Mouse (Mus musculus) G1E-ER4 (cell line): ENCODE results near the gene Sorbs1. TPM values are rescaled to one million over a fixed set of nuclear protein-coding genes. Genes with fewer than 3 reads are reported as not detected.

Experiments
- GATA1 ChIP-seq: IDR thresholded peaks from one replicate; pipeline ENCODE4 v1.8.0; 2012; ENCODE audit warnings: low read length, inconsistent platforms
- polyA plus RNA-seq: library from polyadenylated mRNA; stranded (reverse); fragments of >175 nt; gene quantifications from 2 replicates; pipeline ENCODE4 v1.2.3, GENCODE M21; 2012

Gene Sorbs1
- polyA plus RNA-seq, 1 experiment, result 12.8 TPM

DNA sequence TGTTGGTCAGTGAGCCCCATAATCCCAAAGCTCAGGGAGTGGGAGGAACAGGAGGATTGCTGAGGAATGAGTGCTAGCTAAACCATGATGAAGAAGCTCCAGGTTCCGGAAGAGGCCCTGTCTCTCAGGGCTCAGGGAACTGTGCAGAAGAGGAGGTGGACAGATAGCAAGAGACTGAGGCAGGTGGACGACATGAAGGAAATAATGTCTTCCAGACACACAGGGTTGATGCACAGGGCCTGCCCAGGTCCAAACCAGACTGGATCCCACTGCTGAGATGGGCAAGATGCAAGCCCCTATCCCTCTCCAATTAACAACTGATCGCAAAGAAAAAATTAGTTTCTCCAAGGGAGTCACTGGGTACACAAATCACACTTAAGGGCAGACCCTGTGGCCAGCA is 258.8 kb downstream of the Sorbs1 start:
- no peak for TF ChIP-seq GATA1

DNA sequence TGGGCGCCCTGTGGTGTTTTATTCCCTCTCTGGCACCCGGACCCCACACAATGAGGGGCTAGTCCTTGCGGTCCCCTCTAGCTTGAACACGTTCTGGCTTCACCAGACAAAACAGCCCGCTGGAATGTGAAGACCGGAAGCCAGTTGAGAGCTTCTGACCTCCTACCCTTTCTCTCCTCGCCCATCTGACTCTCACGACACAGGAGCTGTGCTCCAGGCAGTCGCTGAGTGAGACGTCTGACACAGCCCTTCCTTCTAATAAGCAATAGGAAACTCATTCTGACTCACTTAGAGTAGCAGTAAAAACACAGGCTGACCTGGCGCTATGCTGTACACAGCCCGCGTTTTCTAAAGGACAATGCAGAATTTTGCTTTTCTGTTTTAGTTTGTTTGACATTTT is 259.8 kb downstream of the Sorbs1 start:
- TF ChIP-seq GATA1, result no peak

DNA sequence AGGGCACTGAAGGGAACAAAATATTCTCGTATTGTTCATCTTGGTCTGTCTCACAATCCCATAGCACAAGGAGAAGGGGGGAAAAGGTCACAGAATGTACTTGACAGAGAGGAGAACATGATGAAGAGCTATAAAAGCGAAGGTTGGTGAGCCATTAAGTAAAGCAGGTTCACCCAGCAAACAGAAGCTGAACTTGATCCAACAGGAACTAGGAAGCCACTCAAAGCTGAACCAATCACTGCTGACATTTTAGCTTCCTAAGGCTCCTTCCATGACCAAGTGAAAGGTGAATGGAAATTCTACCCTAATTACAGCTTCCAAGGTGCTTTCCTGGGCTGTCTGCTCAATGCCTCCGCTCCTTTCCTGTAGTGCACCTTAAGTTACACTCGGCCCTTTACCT is 262.5 kb downstream of the Sorbs1 start:
- no peak for TF ChIP-seq GATA1

DNA sequence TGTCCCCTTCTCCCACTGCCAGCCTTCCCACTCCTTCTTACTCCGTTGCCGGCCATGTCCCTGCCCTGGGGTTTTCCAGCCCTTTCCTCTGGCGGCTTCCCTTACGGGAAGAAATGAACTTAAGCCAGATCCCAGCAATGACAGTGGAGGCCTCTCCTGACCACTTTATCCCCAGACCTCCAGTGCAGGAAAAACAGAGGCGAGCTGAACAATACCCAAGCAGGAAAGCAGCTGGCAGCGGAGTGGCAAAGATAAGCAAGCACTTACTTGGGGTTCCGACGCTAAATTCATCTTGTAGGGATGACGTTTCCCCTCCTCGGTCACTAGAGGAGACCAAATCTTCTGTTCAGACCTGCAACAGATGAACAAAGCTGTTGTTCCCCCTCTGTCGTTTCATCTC is 264.2 kb downstream of the Sorbs1 start:
- no peak for TF ChIP-seq GATA1

GRCm38 (mm10) chr19:40248476-40248875 is 265.1 kb downstream of the Sorbs1 start:
- TF ChIP-seq GATA1, result no peak

DNA sequence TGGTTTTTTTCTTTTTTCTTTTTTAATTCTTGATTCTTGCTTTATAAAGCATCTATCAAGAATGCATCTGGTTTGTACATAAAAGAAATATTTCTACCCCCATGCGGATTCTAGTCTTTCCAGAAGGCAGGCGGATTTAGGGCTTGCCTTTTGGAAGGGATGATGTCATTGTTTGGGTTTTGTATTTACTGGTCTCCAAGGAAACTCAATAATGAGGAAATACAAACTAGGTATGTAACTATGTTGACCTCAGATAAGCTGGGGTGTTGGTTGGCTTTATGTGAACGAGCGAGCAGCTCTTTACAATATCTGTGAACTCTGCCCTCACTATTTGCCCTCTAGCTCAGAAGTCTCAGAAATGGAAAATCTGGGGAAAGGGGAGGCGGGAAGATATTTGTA is 266.3 kb downstream of the Sorbs1 start:
- no peak for TF ChIP-seq GATA1

DNA sequence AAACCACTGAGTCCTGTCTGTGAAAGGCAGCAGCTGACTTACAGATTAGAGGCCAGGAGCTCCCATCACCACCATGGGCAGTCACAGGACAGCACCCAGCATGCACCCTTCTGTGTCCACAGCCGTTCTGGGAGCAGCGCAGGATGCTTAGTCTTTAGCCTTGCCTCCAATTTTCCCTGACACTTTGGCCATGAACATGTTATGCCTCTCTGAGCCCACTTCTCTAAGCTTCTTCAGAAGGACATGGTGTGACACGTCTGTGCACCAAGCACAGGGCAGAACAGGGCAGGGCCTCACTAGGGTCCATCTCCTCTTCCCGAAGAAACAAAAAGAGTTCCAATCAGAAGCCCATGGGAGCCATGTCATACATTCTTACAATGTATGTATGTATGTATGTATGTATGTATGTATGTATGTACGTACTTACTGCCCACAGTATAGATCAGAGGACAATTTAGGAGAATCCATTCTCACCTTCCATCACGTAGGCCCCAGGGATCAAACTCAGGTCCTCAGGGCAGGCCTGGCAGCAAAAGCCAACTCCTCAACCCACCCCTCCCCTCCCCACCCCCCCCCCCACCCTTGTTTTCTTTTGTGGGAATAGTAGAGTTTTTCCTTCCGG is 266.8 kb downstream of the Sorbs1 start:
- no peak for TF ChIP-seq GATA1

Other genes starting within 250 kb of the Sorbs1 start
- gene Pdlim1, start 241.9 kb downstream of the Sorbs1 start, polyA plus RNA-seq, result not detected in 2 replicates
- 18.9 and 26.2 TPM in 2 replicates for gene Aldh18a1, start 74.7 kb upstream of the Sorbs1 start, polyA plus RNA-seq
- 10.3 and 11.6 TPM in 2 replicates for gene Tctn3, start 98.5 kb upstream of the Sorbs1 start, polyA plus RNA-seq
- not detected in 2 replicates for gene Entpd1, start 98.6 kb upstream of the Sorbs1 start, polyA plus RNA-seq
- gene Cc2d2b, start 235.0 kb upstream of the Sorbs1 start, polyA plus RNA-seq, result 0.02 TPM in 2 replicates